Mouse (Mus musculus) liver, embryonic 11.5 days (tissue): Measurements from ENCODE around the gene Pld3. TPM values are rescaled to one million over a fixed set of nuclear protein-coding genes. Genes with fewer than 3 reads are reported as not detected.

ENCODE experiments used
- ATAC-seq: fragments of 200-750 bp; cut with Nextera tagmentation; replicated peaks from 2 replicates; pipeline ENCODE4 v1.8.0; 2017; ENCODE audit warnings: moderate number of reproducible peaks, mild to moderate bottlenecking, moderate TSS enrichment, moderate library complexity; ENCODE audit not compliant: low FRiP score
- DNase-seq: peaks from one replicate; pipeline ENCODE4 v3.0.0-alpha.2; 2017; ENCODE audit warnings: low spot score
- H3K27ac ChIP-seq: fragments of 300-500 bp; sonication (generic); 2 replicates; pipeline ENCODE4 v1.5.1; 2014; ENCODE audit warnings: mild to moderate bottlenecking, low read depth, low read length, control low read depth
- H3K27me3 ChIP-seq: fragments of 300-500 bp; sonication (generic); replicated peaks from 2 replicates; pipeline ENCODE4 v1.6.1; 2014; ENCODE audit warnings: low read length, mixed read lengths; ENCODE audit not compliant: control insufficient read depth, insufficient read depth
- H3K36me3 ChIP-seq: fragments of 300-500 bp; sonication (generic); 2 replicates; pipeline ENCODE4 v1.6.1; 2014; ENCODE audit warnings: mild to moderate bottlenecking, low read length, moderate library complexity, mixed read lengths; ENCODE audit not compliant: control insufficient read depth, insufficient read depth
- H3K4me1 ChIP-seq: fragments of 300-500 bp; sonication (generic); replicated peaks from 2 replicates; pipeline ENCODE4 v1.6.1; 2014; ENCODE audit warnings: low read length, mixed read lengths; ENCODE audit not compliant: control insufficient read depth, insufficient read depth
- H3K4me2 ChIP-seq: fragments of 300-500 bp; sonication (generic); 2 replicates; pipeline ENCODE4 v1.6.1; 2014; ENCODE audit warnings: mild to moderate bottlenecking, control low read depth, moderate library complexity
- H3K4me3 ChIP-seq: fragments of 300-500 bp; sonication (generic); 2 replicates; pipeline ENCODE4 v1.5.1; 2014; ENCODE audit warnings: low read depth, low read length, control low read depth
- H3K9ac ChIP-seq: fragments of 300-500 bp; sonication (generic); 2 replicates; pipeline ENCODE4 v1.6.1; 2014; ENCODE audit warnings: low read depth, low read length, control low read depth
- H3K9me3 ChIP-seq: fragments of 300-500 bp; sonication (generic); 2 replicates; pipeline ENCODE4 v1.6.1; 2016; ENCODE audit warnings: low read length, inconsistent platforms, mixed read lengths; ENCODE audit not compliant: control insufficient read depth
- WGBS: fragments of 180-500 bp; shearing (Covaris S2); extraction: QIAGEN DNeasy Blood & Tissue Kit; methylation state at CpG from one replicate; pipeline ENCODE4 v1.1.7; 2014; 5-methylcytosine and 5-hydroxymethylcytosine counted together
- polyA plus RNA-seq: library from polyadenylated mRNA; unstranded; fragments of >200 nt; fragmentation: Nextera tagmentation; extraction: Ambion mirVana; gene quantifications from 2 replicates; pipeline ENCODE4 v1.2.1, GENCODE M21; 2014

Pld3 gene
- polyA plus RNA-seq, 1 experiment from 2014 or later = 44.4 TPM

DNA sequence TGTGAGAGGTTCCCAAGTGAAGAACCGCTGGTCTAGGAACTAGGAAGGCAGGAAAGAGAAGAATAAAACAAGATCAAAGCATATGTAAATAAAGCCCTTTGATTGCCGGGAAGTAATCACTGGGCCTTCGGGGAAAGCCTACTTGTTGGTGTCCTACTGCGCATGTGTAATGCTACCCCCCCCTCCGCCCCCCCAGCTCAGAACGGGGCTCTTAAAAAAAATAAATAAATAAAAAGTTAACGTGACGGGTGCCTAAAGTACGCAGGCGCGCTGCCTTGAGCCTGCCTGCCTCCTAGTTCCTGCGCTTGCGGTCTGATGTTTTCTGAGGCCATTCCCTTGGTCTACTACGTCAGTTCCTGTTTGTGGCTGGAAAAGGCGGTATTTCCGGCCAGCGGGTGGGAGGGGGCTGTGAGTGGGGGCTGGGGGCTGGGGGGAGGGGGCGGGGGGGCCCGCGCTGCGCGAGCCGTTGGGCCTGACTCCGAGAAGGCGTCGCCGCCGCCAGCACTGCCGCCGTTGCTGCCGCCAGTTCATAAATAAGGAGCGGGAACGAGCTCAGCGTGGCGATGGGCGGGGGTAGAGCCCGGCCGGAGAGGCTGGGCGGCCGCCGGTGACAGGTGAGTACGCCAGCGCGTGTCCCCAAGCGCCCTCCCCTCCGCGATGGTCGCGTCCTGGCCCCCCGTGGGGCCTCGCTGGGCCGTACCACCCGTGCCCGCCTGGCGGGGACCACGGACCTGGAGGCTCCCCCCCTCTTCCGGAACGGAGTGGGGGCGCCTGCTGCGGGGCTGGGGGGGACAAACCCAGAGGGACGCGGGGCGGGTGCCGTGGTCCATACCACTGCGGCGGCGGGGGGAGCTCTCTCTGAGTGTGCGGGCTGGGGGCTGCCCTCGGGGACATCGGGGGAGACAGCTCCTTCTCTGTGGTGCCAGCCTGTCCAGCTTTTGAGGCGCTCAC is 38.5 kb upstream of the Pld3 start, which contains the start of gene Akt2:
Gene Akt2 (plus strand): TSS at position 287 of the 951 bp plus-strand sequence.
- peak; percentile 83 for ATAC-seq
- Histone ChIP-seq H3K4me3 (peak within 1 kb of the TSS; percentile 85), H3K4me1 (peaks cover 39% of the 10 kb centered on the region), H3K27me3 (no peaks in the 10 kb centered on the region), H3K4me2 (peak within 1 kb of the TSS; percentile 92), H3K27ac (peak within 1 kb of the TSS; percentile 100), H3K9me3 (no peaks in the 10 kb centered on the region), H3K36me3 (peaks cover 7% of the 10 kb centered on the region), H3K9ac (peak within 1 kb of the TSS; percentile 92)
- DNase-seq = peak; percentile 89
- WGBS = under 1% methylated on average over 55 of the region's 71 CpGs

GRCm38 (mm10) chr7:27590566-27591213 is 37.7 kb upstream of the Pld3 start:
- DNase-seq (no peak), ATAC-seq (no peak)
- Histone ChIP-seq H3K9me3 (no peaks in the 10 kb centered on the region), H3K4me3 (peak overlapping the region; percentile 85), H3K4me1 (peaks cover 30% of the 10 kb centered on the region), H3K27me3 (no peaks in the 10 kb centered on the region), H3K36me3 (peaks cover 7% of the 10 kb centered on the region), H3K27ac (peak overlapping the region; percentile 100), H3K4me2 (peak overlapping the region; percentile 67), H3K9ac (peak overlapping the region; percentile 92)
- 64% methylated on average over 4 of the region's 4 CpGs for WGBS

DNA sequence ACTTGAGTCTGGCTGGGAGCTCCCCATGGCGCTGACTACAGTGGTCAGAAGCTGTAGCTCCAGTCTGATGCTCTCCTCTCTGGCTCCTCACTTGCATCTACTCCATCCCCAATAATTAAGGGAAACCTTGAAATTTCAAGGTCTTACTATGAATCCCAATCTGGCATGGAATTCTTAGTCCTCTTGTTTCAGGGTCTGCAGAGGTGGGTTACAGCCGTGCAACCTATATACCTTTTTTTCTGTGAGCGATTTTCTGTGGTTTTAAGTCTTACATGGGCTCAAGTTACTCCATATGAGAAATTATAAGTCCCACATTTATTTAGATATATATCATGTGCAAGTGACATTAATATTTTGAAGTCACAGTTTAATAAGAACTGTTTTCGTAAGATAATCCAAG is 37.1 kb upstream of the Pld3 start:
- H3K4me1 ChIP-seq = peaks cover 25% of the 10 kb centered on the region
- no peak for ATAC-seq
- H3K27ac ChIP-seq = no peak overlapping the region
- H3K27me3 ChIP-seq = no peaks in the 10 kb centered on the region
- DNase-seq = no peak
- H3K4me3 ChIP-seq = no peak overlapping the region
- H3K9me3 ChIP-seq = no peaks in the 10 kb centered on the region
- WGBS = 91% methylated on average over 4 of the region's 4 CpGs
- no peak overlapping the region for H3K4me2 ChIP-seq
- H3K9ac ChIP-seq = no peak overlapping the region
- H3K36me3 ChIP-seq = peaks cover 7% of the 10 kb centered on the region

- Histone ChIP-seq H3K9me3 (no peaks in the 10 kb centered on the region), H3K9ac (no peak overlapping the region), H3K27ac (no peak overlapping the region), H3K36me3 (no peaks in the 10 kb centered on the region), H3K4me1 (peaks cover 1% of the 10 kb centered on the region), H3K27me3 (no peaks in the 10 kb centered on the region), H3K4me3 (no peak overlapping the region), H3K4me2 (no peak overlapping the region)
- DNase-seq (no peak), ATAC-seq (no peak)
- WGBS = 86% methylated on average over 2 of the region's 2 CpGs
Measured at GRCm38 (mm10) chr7:27587741-27588140, 34.7 kb upstream of the Pld3 start.

DNA sequence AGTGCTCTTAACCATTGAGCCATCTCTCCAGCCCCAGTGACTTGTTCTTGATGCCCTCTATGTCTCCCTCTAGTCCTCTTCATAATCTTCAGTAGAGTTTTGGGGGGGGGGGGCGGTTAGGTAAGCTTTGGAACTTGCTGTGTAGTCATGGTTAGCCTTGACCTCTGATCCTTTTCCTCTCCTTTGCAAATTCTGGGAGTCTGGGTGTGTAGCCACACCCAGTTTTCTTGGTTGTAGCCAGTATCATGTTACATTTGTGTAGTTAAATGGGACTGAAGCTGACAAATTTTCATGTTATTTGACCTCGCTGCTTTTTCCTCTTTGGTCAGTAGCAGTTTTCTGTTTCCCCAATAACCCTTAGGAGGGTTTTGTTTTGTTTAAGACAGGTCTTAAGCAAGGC is 33.8 kb upstream of the Pld3 start:
- 75% methylated on average over 2 of the region's 2 CpGs for WGBS
- ATAC-seq = no peak

GRCm38 (mm10) chr7:27580380-27581174 is 27.6 kb upstream of the Pld3 start:
- Histone ChIP-seq H3K4me1 (no peaks in the 10 kb centered on the region), H3K4me2 (no peak overlapping the region), H3K36me3 (peaks cover 26% of the 10 kb centered on the region), H3K9ac (no peak overlapping the region), H3K27me3 (no peaks in the 10 kb centered on the region), H3K9me3 (no peaks in the 10 kb centered on the region), H3K27ac (no peak overlapping the region), H3K4me3 (no peak overlapping the region)
- DNase-seq (no peak), ATAC-seq (no peak)
- 87% methylated on average over 14 of the region's 14 CpGs for WGBS

More for the DNA sequence above, 33.8 kb upstream of the Pld3 start:
- no peak for DNase-seq
- no peaks in the 10 kb centered on the region for H3K27me3 ChIP-seq
- no peaks in the 10 kb centered on the region for H3K4me1 ChIP-seq
- no peak overlapping the region for H3K4me2 ChIP-seq
- H3K4me3 ChIP-seq = no peak overlapping the region
- H3K9me3 ChIP-seq = no peaks in the 10 kb centered on the region
- H3K36me3 ChIP-seq = no peaks in the 10 kb centered on the region; the same call in 1 of the 2 replicates
- no peak overlapping the region for H3K27ac ChIP-seq
- H3K9ac ChIP-seq = no peak overlapping the region

DNA sequence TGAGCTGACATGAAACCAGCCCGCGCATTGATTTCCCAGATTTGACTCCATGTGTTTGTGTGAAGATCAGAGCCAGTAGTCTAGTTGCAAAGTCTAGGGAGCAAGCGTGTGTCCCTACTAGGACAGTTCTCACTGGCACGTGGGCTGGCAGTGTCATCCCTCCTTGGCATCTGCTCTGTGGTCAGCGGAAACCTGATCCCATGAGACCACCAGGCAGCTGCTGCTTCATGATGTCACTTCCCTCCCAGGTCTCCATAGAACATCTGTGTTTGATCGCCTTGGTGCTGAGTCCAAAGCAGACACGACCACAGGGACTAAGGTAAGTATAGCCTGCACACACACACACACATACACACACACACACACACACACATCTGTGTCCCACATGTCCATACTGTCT is 25.4 kb upstream of the Pld3 start:
- Histone ChIP-seq H3K36me3 (peaks cover 35% of the 10 kb centered on the region), H3K27ac (no peak overlapping the region), H3K9me3 (no peaks in the 10 kb centered on the region), H3K4me1 (no peaks in the 10 kb centered on the region), H3K27me3 (no peaks in the 10 kb centered on the region), H3K4me2 (no peak overlapping the region), H3K4me3 (no peak overlapping the region), H3K9ac (no peak overlapping the region)
- 91% methylated on average over 7 of the region's 7 CpGs for WGBS
- no peak for DNase-seq
- no peak for ATAC-seq

GRCm38 (mm10) chr7:27577589-27577988 is 24.6 kb upstream of the Pld3 start:
- no peak for ATAC-seq

More at GRCm38 (mm10) chr7:27577589-27577988, 24.6 kb upstream of the Pld3 start:
- DNase-seq = no peak
- no peaks in the 10 kb centered on the region for H3K27me3 ChIP-seq
- no peaks in the 10 kb centered on the region for H3K9me3 ChIP-seq
- H3K9ac ChIP-seq = no peak overlapping the region
- H3K36me3 ChIP-seq = peaks cover 35% of the 10 kb centered on the region
- H3K4me3 ChIP-seq = no peak overlapping the region
- H3K4me1 ChIP-seq = no peaks in the 10 kb centered on the region
- no peak overlapping the region for H3K27ac ChIP-seq
- 91% methylated on average over 6 of the region's 6 CpGs for WGBS
- H3K4me2 ChIP-seq = no peak overlapping the region
